Mouse (Mus musculus): ENCODE data around the gene Ipo9. TPM values are rescaled to one million over a fixed set of nuclear protein-coding genes. Genes with fewer than 3 reads are reported as not detected.
A peak's percentile ranks its signal among the peaks of the same experiment; 100 is the strongest.

Gene Ipo9
- polyA plus RNA-seq, 1 experiment from 2014 or later = 21.4 TPM

GRCm38 (mm10) chr1:135440986-135441385 lies 10.7 kb upstream of the Ipo9 start:
- no peak for ATAC-seq
- TF ChIP-seq CTCF (IDR thresholded peaks at IDR 0.05; ENCODE audit: low read depth) = no peak
- Histone ChIP-seq H3K4me2 (replicated peaks; ENCODE audit: low read depth) (no peak overlapping the region), H3K27ac (ENCODE audit: low read depth, low read length) (no peak overlapping the region), H3K9me3 (ENCODE audit: control insufficient read depth) (no peaks in the 10 kb centered on the region), H3K4me3 (ENCODE audit: low read depth, low read length) (no peak overlapping the region), H3K4me1 (replicated peaks; ENCODE audit: control insufficient read depth, insufficient read depth, low read length) (no peaks in the 10 kb centered on the region), H3K36me3 (ENCODE audit: control insufficient read depth, insufficient read depth) (peaks cover 21% of the 10 kb centered on the region), H3K27me3 (replicated peaks; ENCODE audit: control insufficient read depth, insufficient read depth, low read length) (no peaks in the 10 kb centered on the region), H3K9ac (ENCODE audit: low read depth, low read length) (no peak overlapping the region)
- WGBS = 92% methylated on average over 6 of the region's 6 CpGs

GRCm38 (mm10) chr1:135438801-135439200 lies 8.5 kb upstream of the Ipo9 start:
- Histone ChIP-seq H3K36me3 (ENCODE audit: control insufficient read depth, insufficient read depth) (peaks cover 21% of the 10 kb centered on the region), H3K9me3 (ENCODE audit: control insufficient read depth) (no peaks in the 10 kb centered on the region), H3K4me2 (replicated peaks; ENCODE audit: low read depth) (no peak overlapping the region), H3K4me3 (ENCODE audit: low read depth, low read length) (no peak overlapping the region), H3K4me1 (replicated peaks; ENCODE audit: control insufficient read depth, insufficient read depth, low read length) (no peaks in the 10 kb centered on the region), H3K27me3 (replicated peaks; ENCODE audit: control insufficient read depth, insufficient read depth, low read length) (no peaks in the 10 kb centered on the region), H3K27ac (ENCODE audit: low read depth, low read length) (no peak overlapping the region), H3K9ac (ENCODE audit: low read depth, low read length) (no peak overlapping the region)
- no peak for TF ChIP-seq CTCF (IDR thresholded peaks at IDR 0.05; ENCODE audit: low read depth)
- ATAC-seq = no peak
- 87% methylated on average over 6 of the region's 6 CpGs for WGBS

- no peak for TF ChIP-seq CTCF (IDR thresholded peaks at IDR 0.05; ENCODE audit: low read depth)
- Histone ChIP-seq H3K4me3 (ENCODE audit: low read depth, low read length) (no peak overlapping the region), H3K4me2 (replicated peaks; ENCODE audit: low read depth) (no peak overlapping the region), H3K27me3 (replicated peaks; ENCODE audit: control insufficient read depth, insufficient read depth, low read length) (no peaks in the 10 kb centered on the region), H3K27ac (ENCODE audit: low read depth, low read length) (no peak overlapping the region), H3K9me3 (ENCODE audit: control insufficient read depth) (no peaks in the 10 kb centered on the region), H3K36me3 (ENCODE audit: control insufficient read depth, insufficient read depth) (peaks cover 6% of the 10 kb centered on the region; the same call in 1 of the 2 replicates), H3K4me1 (replicated peaks; ENCODE audit: control insufficient read depth, insufficient read depth, low read length) (no peaks in the 10 kb centered on the region), H3K9ac (ENCODE audit: low read depth, low read length) (no peak overlapping the region)
- no peak for ATAC-seq
- 7% methylated on average over 2 of the region's 2 CpGs for WGBS
Observed at GRCm38 (mm10) chr1:135435823-135436222, 5.5 kb upstream of the Ipo9 start.

- no peak for TF ChIP-seq CTCF (IDR thresholded peaks at IDR 0.05; ENCODE audit: low read depth)
- H3K4me2 ChIP-seq (replicated peaks; ENCODE audit: low read depth) = peak overlapping the region; percentile 71
- H3K36me3 ChIP-seq (ENCODE audit: control insufficient read depth, insufficient read depth) = no peaks in the 10 kb centered on the region; the same call in 1 of the 2 replicates
- peak; percentile 50 for ATAC-seq
- H3K4me1 ChIP-seq (replicated peaks; ENCODE audit: control insufficient read depth, insufficient read depth, low read length) = no peaks in the 10 kb centered on the region; the same call in 1 of the 2 replicates
- WGBS = 2% methylated on average over 14 of the region's 14 CpGs
- no peak overlapping the region for H3K9ac ChIP-seq (ENCODE audit: low read depth, low read length)
- H3K27ac ChIP-seq (ENCODE audit: low read depth, low read length) = no peak overlapping the region
- no peaks in the 10 kb centered on the region for H3K9me3 ChIP-seq (ENCODE audit: control insufficient read depth)
- peak overlapping the region; percentile 98 for H3K4me3 ChIP-seq (ENCODE audit: low read depth, low read length)
- no peaks in the 10 kb centered on the region for H3K27me3 ChIP-seq (replicated peaks; ENCODE audit: control insufficient read depth, insufficient read depth, low read length)
Observed at GRCm38 (mm10) chr1:135430669-135431017, 344 bp upstream of the Ipo9 start.

- no peak for TF ChIP-seq CTCF (IDR thresholded peaks at IDR 0.05; ENCODE audit: low read depth)
- 85% methylated on average over 6 of the region's 6 CpGs for WGBS
- H3K36me3 ChIP-seq (ENCODE audit: control insufficient read depth, insufficient read depth) = peaks cover 15% of the 10 kb centered on the region; the same call in 1 of the 2 replicates
- no peaks in the 10 kb centered on the region for H3K9me3 ChIP-seq (ENCODE audit: control insufficient read depth)
- H3K27me3 ChIP-seq (replicated peaks; ENCODE audit: control insufficient read depth, insufficient read depth, low read length) = no peaks in the 10 kb centered on the region
- H3K27ac ChIP-seq (ENCODE audit: low read depth, low read length) = no peak overlapping the region
- no peak for ATAC-seq
- no peaks in the 10 kb centered on the region; the same call in 1 of the 2 replicates for H3K4me1 ChIP-seq (replicated peaks; ENCODE audit: control insufficient read depth, insufficient read depth, low read length)
- H3K9ac ChIP-seq (ENCODE audit: low read depth, low read length) = no peak overlapping the region
- H3K4me2 ChIP-seq (replicated peaks; ENCODE audit: low read depth) = no peak overlapping the region
- no peak overlapping the region for H3K4me3 ChIP-seq (ENCODE audit: low read depth, low read length)
Observed at GRCm38 (mm10) chr1:135427390-135427789, 2.9 kb downstream of the Ipo9 start.

- Histone ChIP-seq H3K36me3 (ENCODE audit: control insufficient read depth, insufficient read depth) (peaks cover 15% of the 10 kb centered on the region; the same call in 1 of the 2 replicates), H3K9me3 (ENCODE audit: control insufficient read depth) (no peaks in the 10 kb centered on the region), H3K4me2 (replicated peaks; ENCODE audit: low read depth) (no peak overlapping the region), H3K4me1 (replicated peaks; ENCODE audit: control insufficient read depth, insufficient read depth, low read length) (no peaks in the 10 kb centered on the region; the same call in 1 of the 2 replicates), H3K9ac (ENCODE audit: low read depth, low read length) (no peak overlapping the region), H3K27ac (ENCODE audit: low read depth, low read length) (no peak overlapping the region), H3K4me3 (ENCODE audit: low read depth, low read length) (no peak overlapping the region), H3K27me3 (replicated peaks; ENCODE audit: control insufficient read depth, insufficient read depth, low read length) (no peaks in the 10 kb centered on the region)
- ATAC-seq = no peak
- WGBS = 94% methylated on average over 10 of the region's 10 CpGs
- TF ChIP-seq CTCF (IDR thresholded peaks at IDR 0.05; ENCODE audit: low read depth) = no peak
Observed at GRCm38 (mm10) chr1:135426645-135427044, 3.7 kb downstream of the Ipo9 start.

- TF ChIP-seq CTCF (IDR thresholded peaks at IDR 0.05; ENCODE audit: low read depth) = no peak
- H3K36me3 ChIP-seq (ENCODE audit: control insufficient read depth, insufficient read depth) = peaks cover 31% of the 10 kb centered on the region
- H3K9ac ChIP-seq (ENCODE audit: low read depth, low read length) = no peak overlapping the region
- no peaks in the 10 kb centered on the region for H3K4me1 ChIP-seq (replicated peaks; ENCODE audit: control insufficient read depth, insufficient read depth, low read length)
- ATAC-seq = no peak
- H3K4me3 ChIP-seq (ENCODE audit: low read depth, low read length) = no peak overlapping the region
- H3K27ac ChIP-seq (ENCODE audit: low read depth, low read length) = no peak overlapping the region
- no peak overlapping the region for H3K4me2 ChIP-seq (replicated peaks; ENCODE audit: low read depth)
- 90% methylated on average over 6 of the region's 6 CpGs for WGBS
- H3K27me3 ChIP-seq (replicated peaks; ENCODE audit: control insufficient read depth, insufficient read depth, low read length) = no peaks in the 10 kb centered on the region
- H3K9me3 ChIP-seq (ENCODE audit: control insufficient read depth) = no peaks in the 10 kb centered on the region
Observed at GRCm38 (mm10) chr1:135422772-135423171, 7.5 kb downstream of the Ipo9 start.
